ENCODE assay signal across 7 mouse cellular contexts in the genomic region with DNA sequence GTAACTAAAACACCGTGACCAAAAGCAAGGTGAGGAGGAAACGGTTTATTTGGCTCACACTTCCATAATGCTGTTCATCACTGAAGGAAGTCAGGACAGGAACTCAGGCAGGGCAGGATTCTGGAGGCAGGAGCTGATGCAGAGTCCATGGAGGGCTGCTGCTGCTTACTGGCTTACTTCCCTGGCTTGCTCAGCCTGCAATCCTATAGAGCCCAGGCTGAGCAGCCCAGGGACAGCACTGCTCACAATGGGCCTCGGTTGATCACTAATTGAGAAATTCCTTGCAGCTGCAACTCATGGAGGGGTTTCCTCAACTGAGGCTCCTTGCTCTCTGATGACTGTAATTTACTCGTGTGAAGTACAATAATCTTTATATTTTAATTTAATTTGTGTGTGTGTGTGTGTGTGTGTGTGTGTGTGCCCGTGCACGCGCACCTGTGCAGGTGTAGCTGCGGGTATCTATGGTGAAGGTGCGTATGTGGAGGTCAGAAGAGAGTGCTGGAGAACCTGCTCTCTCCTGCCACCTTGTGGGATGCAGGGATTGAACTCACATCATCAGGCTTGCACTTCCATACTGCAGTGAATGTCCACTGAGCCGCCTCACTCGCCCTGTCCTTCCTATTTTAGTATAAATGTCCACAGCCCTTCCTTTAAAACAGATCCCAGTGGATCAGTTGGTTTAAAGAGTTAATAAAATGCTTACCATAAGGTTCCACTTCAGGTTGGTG.
A peak's percentile ranks its signal among the peaks of the same experiment; 100 is the strongest.
DNase-seq lines count a peak whose midpoint lies in the region; ATAC-seq and TF ChIP-seq lines count a peak whose summit lies in the region.

No protein-coding gene starts in this region.

- no peaks in the 10 kb centered on the region for H3K36me3 ChIP-seq in midbrain, embryonic 11.5 days (ENCODE audit: control insufficient read depth, insufficient read depth, low read length)
- H3K36me3 ChIP-seq in midbrain, embryonic 10.5 days = no peaks in the 10 kb centered on the region
- no peaks in the 10 kb centered on the region for H3K36me3 ChIP-seq in forebrain, embryonic 14.5 days (ENCODE audit: control insufficient read depth, insufficient read depth, low read length)
- H3K36me3 ChIP-seq in limb, embryonic 14.5 days (ENCODE audit: control insufficient read depth, insufficient read depth, low read length) = no peaks in the 10 kb centered on the region

- TF ChIP-seq POLR2A in limb, embryonic 14.5 days (IDR thresholded peaks at IDR 0.05; ENCODE audit: borderline replicate concordance, extremely low read depth, insufficient read depth, insufficient read length) = no peak

- no peaks in the 10 kb centered on the region for H3K27me3 ChIP-seq in midbrain, embryonic 11.5 days (ENCODE audit: control insufficient read depth, insufficient read depth, low read length)
- H3K27me3 ChIP-seq in midbrain, embryonic 10.5 days (ENCODE audit: low read depth, poor library complexity, severe bottlenecking) = no peaks in the 10 kb centered on the region
- H3K27me3 ChIP-seq in forebrain, embryonic 14.5 days (replicated peaks; ENCODE audit: control insufficient read depth, insufficient read depth, low read length) = no peaks in the 10 kb centered on the region
- H3K27me3 ChIP-seq in limb, embryonic 14.5 days (ENCODE audit: control insufficient read depth, insufficient read depth, low read length) = no peaks in the 10 kb centered on the region

- DNase-seq in midbrain, embryonic 11.5 days (ENCODE audit: low spot score, missing footprints) = no peak
- no peak for DNase-seq in midbrain, embryonic 10.5 days (ENCODE audit: low spot score)
- DNase-seq in cerebellum, adult 11-12 months = peak; percentile 65
- DNase-seq in forebrain, embryonic 14.5 days (ENCODE audit: low spot score) = peak; percentile 39
- DNase-seq in limb, embryonic 14.5 days (ENCODE audit: low spot score) = peak; percentile 30
- no peak for DNase-seq in ovary, postnatal 36 days (ENCODE audit: low spot score)
- no peak for DNase-seq in gastrocnemius, postnatal 10 days

- no peak overlapping the region for H3K9ac ChIP-seq in midbrain, embryonic 11.5 days (ENCODE audit: low read length)
- H3K9ac ChIP-seq in forebrain, embryonic 14.5 days (ENCODE audit: low read length) = no peak overlapping the region
- H3K9ac ChIP-seq in limb, embryonic 14.5 days (ENCODE audit: low read depth, low read length, severe bottlenecking) = no peak overlapping the region

- no peaks in the 10 kb centered on the region for H3K9me3 ChIP-seq in midbrain, embryonic 11.5 days (ENCODE audit: control insufficient read depth, low read length)
- H3K9me3 ChIP-seq in midbrain, embryonic 10.5 days (replicated peaks) = no peaks in the 10 kb centered on the region
- no peaks in the 10 kb centered on the region for H3K9me3 ChIP-seq in forebrain, embryonic 14.5 days (replicated peaks; ENCODE audit: control insufficient read depth, low read length)
- H3K9me3 ChIP-seq in limb, embryonic 14.5 days (ENCODE audit: control insufficient read depth, low read length) = no peaks in the 10 kb centered on the region

- peak; percentile 56; the same call in 1 of the 2 replicates for ATAC-seq in midbrain, embryonic 11.5 days (ENCODE audit: low FRiP score)
- ATAC-seq in forebrain, embryonic 14.5 days = no peak
- ATAC-seq in limb, embryonic 14.5 days (ENCODE audit: low FRiP score, low read depth) = no peak

- H3K27ac ChIP-seq in midbrain, embryonic 11.5 days (ENCODE audit: low read depth, low read length) = no peak overlapping the region
- no peak overlapping the region for H3K27ac ChIP-seq in midbrain, embryonic 10.5 days (replicated peaks)
- H3K27ac ChIP-seq in forebrain, embryonic 14.5 days (ENCODE audit: low read depth, low read length) = no peak overlapping the region
- no peak overlapping the region for H3K27ac ChIP-seq in limb, embryonic 14.5 days (replicated peaks; ENCODE audit: low read depth, low read length)

- no peak overlapping the region for H3K4me2 ChIP-seq in midbrain, embryonic 11.5 days
- no peak overlapping the region for H3K4me2 ChIP-seq in forebrain, embryonic 14.5 days (ENCODE audit: low read length)
- no peak overlapping the region for H3K4me2 ChIP-seq in limb, embryonic 14.5 days (replicated peaks; ENCODE audit: low read depth, low read length, severe bottlenecking)

- 45% methylated on average over 11 of the region's 11 CpGs for WGBS in midbrain, embryonic 11.5 days
- WGBS in midbrain, embryonic 10.5 days = 52% methylated on average over 11 of the region's 11 CpGs
- WGBS in forebrain, embryonic 14.5 days = 35% methylated on average over 11 of the region's 11 CpGs
- 44% methylated on average over 11 of the region's 11 CpGs for WGBS in limb, embryonic 14.5 days

- H3K4me1 ChIP-seq in midbrain, embryonic 11.5 days (ENCODE audit: control insufficient read depth, insufficient read depth, low read length) = peaks cover 2% of the 10 kb centered on the region; the same call in 1 of the 2 replicates
- peaks cover 28% of the 10 kb centered on the region for H3K4me1 ChIP-seq in midbrain, embryonic 10.5 days
- H3K4me1 ChIP-seq in forebrain, embryonic 14.5 days (ENCODE audit: control insufficient read depth, insufficient read depth, low read length) = no peaks in the 10 kb centered on the region
- no peaks in the 10 kb centered on the region for H3K4me1 ChIP-seq in limb, embryonic 14.5 days (ENCODE audit: control insufficient read depth, insufficient read depth, low read length)

- no peak overlapping the region for H3K4me3 ChIP-seq in midbrain, embryonic 11.5 days (ENCODE audit: low read depth, low read length)
- no peak overlapping the region for H3K4me3 ChIP-seq in midbrain, embryonic 10.5 days
- no peak overlapping the region for H3K4me3 ChIP-seq in forebrain, embryonic 14.5 days (ENCODE audit: low read depth, low read length)
- no peak overlapping the region for H3K4me3 ChIP-seq in limb, embryonic 14.5 days (replicated peaks; ENCODE audit: low read length)

Comparison
In these comparisons a context has a peak if more than half of its experiments do, and no peak if none do; other contexts are left out.
1. DNase-seq: peak in cerebellum, adult 11-12 months (single experiment), forebrain, embryonic 14.5 days (single experiment) and limb, embryonic 14.5 days (single experiment); none in midbrain, embryonic 11.5 days (single experiment), midbrain, embryonic 10.5 days (single experiment), ovary, postnatal 36 days (single experiment) and gastrocnemius, postnatal 10 days (single experiment).